Mouse (Mus musculus) forebrain, embryonic 12.5 days (tissue): ENCODE results near the gene Sar1a. TPM values are rescaled to one million over a fixed set of nuclear protein-coding genes. Genes with fewer than 3 reads are reported as not detected.
A peak's percentile ranks its signal among the peaks of the same experiment; 100 is the strongest.

Experiments
- ATAC-seq: fragments of 200-750 bp; cut with Nextera tagmentation; 2 replicates; pipeline ENCODE4 v1.8.0; 2017; ENCODE audit warnings: moderate TSS enrichment; ENCODE audit not compliant: low FRiP score
- H3K27ac ChIP-seq: fragments of 300-500 bp; sonication (generic); 2 replicates; pipeline ENCODE4 v1.5.1; 2016; ENCODE audit warnings: mild to moderate bottlenecking
- H3K27me3 ChIP-seq: fragments of 300-500 bp; sonication (generic); 2 replicates; pipeline ENCODE4 v1.6.1; 2016; ENCODE audit warnings: mild to moderate bottlenecking
- H3K36me3 ChIP-seq: fragments of 300-500 bp; sonication (generic); replicated peaks from 2 replicates; pipeline ENCODE4 v1.6.1; 2016; ENCODE audit warnings: mild to moderate bottlenecking
- H3K4me1 ChIP-seq: fragments of 300-500 bp; sonication (generic); 2 replicates; pipeline ENCODE4 v1.6.1; 2016
- H3K4me2 ChIP-seq: fragments of 300-500 bp; sonication (generic); 2 replicates; pipeline ENCODE4 v1.6.1; 2016; ENCODE audit warnings: mild to moderate bottlenecking, moderate library complexity
- H3K4me3 ChIP-seq: fragments of 300-500 bp; sonication (generic); replicated peaks from 2 replicates; pipeline ENCODE4 v1.5.1; 2016; ENCODE audit warnings: mild to moderate bottlenecking
- H3K9ac ChIP-seq: fragments of 300-500 bp; sonication (generic); 2 replicates; pipeline ENCODE4 v1.6.1; 2016; ENCODE audit warnings: mild to moderate bottlenecking
- H3K9me3 ChIP-seq: fragments of 300-500 bp; sonication (generic); 2 replicates; pipeline ENCODE4 v1.6.1; 2016
- WGBS: fragments of 180-500 bp; shearing (Covaris S2); methylation state at CpG from one replicate; pipeline ENCODE4 v1.1.7; 2016; 5-methylcytosine and 5-hydroxymethylcytosine counted together
- polyA plus RNA-seq: library from polyadenylated mRNA; unstranded; fragments of >200 nt; fragmentation: Nextera tagmentation; extraction: Ambion mirVana; gene quantifications from 2 replicates; pipeline ENCODE4 v1.2.1, GENCODE M21; 2016

Sar1a gene
- polyA plus RNA-seq, 1 experiment from 2014 or later: 221 TPM

DNA sequence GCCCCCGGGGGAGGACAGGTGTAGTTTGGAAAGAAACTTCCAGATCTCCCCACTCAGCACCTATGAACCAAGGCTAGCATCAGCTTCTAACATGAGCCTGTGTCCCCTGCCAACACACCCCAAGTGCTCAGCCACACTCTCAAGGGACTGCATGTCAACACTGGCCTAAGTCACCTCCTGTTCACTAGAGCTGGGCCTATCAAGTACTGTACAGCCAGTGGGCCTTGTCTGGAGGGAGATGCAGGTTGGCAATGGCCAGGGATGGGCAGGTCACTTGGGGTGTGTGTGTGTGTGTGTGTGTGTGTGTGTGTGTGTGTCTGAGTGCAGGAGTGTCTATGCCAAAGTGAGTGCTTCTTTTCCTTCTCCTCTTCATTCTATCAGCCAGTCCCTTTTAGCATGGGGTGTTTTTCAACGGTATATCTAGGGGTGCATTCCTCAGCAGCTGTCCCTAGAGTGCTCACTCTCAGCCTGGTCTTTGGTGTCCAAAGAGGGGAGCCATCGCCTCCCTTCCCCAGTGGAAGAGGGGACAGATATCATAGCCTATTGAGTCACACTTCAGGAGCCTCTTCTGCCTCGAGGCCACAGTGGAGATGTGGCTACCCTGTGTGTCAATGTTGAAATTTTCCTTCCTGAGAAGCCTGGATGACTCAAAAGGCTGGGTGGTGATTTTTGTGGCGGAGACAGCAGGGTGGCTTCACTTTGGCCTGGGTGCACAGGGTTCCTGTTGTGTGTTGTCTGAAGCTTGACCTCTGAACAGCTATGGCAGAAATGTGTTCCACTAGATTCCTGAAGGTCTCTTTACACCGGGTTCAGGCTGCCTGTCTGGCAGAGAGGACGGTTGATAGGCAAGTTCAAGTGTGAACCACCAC, 36.1 kb downstream of the Sar1a start:
- Histone ChIP-seq H3K4me3 (no peak overlapping the region), H3K36me3 (no peaks in the 10 kb centered on the region), H3K9ac (no peak overlapping the region), H3K4me2 (peak overlapping the region; percentile 85; the same call in 1 of the 2 replicates), H3K27ac (no peak overlapping the region), H3K27me3 (peaks cover 32% of the 10 kb centered on the region), H3K4me1 (peaks cover 9% of the 10 kb centered on the region), H3K9me3 (no peaks in the 10 kb centered on the region)
- ATAC-seq: no peak
- WGBS: 84% methylated on average over 7 of the region's 7 CpGs

DNA sequence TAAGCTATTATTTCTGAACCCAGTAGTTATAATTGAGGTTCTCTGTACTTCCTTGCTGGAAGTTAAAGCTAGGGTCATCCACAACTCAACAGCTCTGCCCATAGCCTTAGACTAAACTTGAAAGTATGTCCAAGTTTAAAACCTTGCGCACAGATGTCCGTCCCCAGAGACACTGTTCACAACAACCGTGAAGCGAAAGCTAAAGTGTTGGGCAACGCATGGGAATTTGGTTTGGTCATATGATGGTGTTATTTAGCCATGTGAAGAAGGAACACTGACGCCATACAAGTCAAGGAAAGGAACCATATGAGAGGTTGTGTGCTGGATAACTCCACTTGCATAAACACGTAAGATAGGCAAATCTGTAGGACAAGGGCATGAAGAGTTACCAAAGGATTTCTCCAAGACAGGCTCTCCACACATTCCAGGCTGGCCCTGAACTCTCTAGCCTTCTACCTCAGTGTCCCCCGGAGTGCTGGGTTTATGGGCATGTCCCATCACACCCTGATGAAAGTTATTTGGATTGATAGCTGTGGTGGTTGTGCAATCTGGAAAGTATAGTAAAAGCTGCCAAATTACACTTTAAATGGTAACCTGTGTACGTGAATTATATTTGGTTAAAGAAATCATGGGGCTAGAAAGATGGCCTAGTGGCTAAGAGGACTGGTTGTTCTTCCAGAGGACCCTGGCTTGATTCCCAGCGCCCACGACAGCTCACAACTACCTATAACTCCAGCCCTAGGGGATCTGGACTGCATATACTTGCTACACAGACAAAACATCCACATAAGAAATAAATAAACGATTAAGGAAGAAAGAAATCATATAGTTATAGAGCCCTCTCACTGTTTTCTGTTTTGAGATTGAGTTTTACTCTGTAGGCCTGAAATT, 37.6 kb downstream of the Sar1a start:
- H3K9ac ChIP-seq: no peak overlapping the region
- no peak overlapping the region for H3K4me3 ChIP-seq
- no peaks in the 10 kb centered on the region for H3K36me3 ChIP-seq
- peaks cover 27% of the 10 kb centered on the region for H3K27me3 ChIP-seq
- ATAC-seq: no peak
- WGBS: 90% methylated on average over 12 of the region's 12 CpGs
- no peaks in the 10 kb centered on the region for H3K9me3 ChIP-seq
- H3K4me2 ChIP-seq: no peak overlapping the region
- peaks cover 9% of the 10 kb centered on the region for H3K4me1 ChIP-seq
- no peak overlapping the region for H3K27ac ChIP-seq

DNA sequence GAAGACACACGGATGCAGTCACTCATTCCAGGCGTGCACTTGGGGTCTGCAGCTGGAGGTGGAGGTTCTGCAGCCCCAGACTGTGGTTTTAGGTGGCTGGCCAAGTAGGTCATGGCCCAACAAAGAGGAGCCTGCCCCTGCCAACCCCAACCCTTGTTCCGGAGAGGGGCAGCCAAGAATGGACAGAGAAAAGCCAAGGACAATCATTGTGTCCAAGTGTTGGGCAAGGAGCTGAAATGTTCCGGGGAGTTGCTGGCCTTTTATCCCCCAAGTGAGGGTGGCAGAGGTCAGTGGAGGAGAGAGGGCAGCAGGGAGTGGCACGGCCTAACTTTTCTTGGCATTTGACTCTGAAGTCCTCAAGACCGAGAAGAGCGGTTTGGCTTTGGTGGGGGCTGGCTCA, 40.2 kb downstream of the Sar1a start:
- Histone ChIP-seq H3K36me3 (no peaks in the 10 kb centered on the region), H3K9ac (no peak overlapping the region), H3K4me1 (peaks cover 4% of the 10 kb centered on the region), H3K27ac (no peak overlapping the region), H3K4me3 (no peak overlapping the region), H3K9me3 (no peaks in the 10 kb centered on the region), H3K27me3 (peaks cover 14% of the 10 kb centered on the region), H3K4me2 (no peak overlapping the region)
- WGBS: 93% methylated on average over 7 of the region's 7 CpGs
- no peak for ATAC-seq

DNA sequence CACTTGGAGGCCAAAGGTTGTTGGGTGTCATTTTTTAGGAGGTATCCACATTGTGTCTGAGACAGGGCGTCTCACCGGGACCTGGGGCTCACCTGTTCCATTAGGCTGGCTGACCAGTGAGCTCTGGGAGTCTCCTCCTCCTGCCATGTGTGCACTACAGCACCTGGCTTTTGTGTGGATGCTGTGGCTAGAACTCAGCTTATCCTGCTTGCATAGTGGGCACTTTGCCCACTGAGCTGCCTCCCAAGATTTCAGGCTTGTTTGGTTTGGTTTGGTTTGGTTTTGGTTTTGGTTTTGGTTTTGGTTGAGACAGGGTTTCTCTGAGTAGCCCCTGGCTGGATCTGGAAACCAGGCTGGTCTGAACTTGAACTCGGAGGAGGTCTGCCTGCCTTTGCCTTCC, 42.1 kb downstream of the Sar1a start:
- Histone ChIP-seq H3K27ac (no peak overlapping the region), H3K9ac (no peak overlapping the region), H3K36me3 (no peaks in the 10 kb centered on the region), H3K4me2 (no peak overlapping the region), H3K27me3 (0 out of 2 replicates have a peak, but pooled peaks cover 4% of the 10 kb centered on the region), H3K4me3 (no peak overlapping the region), H3K4me1 (no peaks in the 10 kb centered on the region), H3K9me3 (no peaks in the 10 kb centered on the region)
- 85% methylated on average over 3 of the region's 3 CpGs for WGBS
- no peak for ATAC-seq

DNA sequence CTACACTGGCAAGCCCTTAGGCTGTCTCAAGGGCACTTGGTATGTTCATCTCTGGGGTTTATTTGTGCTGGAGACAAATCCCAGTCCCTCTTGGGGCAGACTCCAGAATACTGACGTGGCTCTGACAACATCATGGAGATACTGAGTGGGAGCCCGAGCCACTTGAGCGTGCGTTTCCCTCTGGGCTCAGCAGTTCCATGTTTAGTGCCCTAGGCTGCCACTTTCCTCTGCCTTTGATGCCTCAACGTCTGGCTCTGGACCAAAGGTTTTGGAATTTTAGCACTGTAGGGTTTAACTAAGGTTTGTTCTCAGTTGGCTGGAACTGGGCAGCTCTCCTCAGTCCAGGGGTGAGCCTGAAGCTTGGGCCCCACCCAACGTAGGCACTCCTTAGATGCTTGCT, 43.2 kb downstream of the Sar1a start:
- 76% methylated on average over 6 of the region's 6 CpGs for WGBS
- Histone ChIP-seq H3K27ac (no peak overlapping the region), H3K4me2 (no peak overlapping the region), H3K9me3 (no peaks in the 10 kb centered on the region), H3K9ac (no peak overlapping the region), H3K4me3 (no peak overlapping the region), H3K4me1 (no peaks in the 10 kb centered on the region), H3K36me3 (no peaks in the 10 kb centered on the region), H3K27me3 (0 out of 2 replicates have a peak, but pooled peaks cover 4% of the 10 kb centered on the region)
- ATAC-seq: no peak

DNA sequence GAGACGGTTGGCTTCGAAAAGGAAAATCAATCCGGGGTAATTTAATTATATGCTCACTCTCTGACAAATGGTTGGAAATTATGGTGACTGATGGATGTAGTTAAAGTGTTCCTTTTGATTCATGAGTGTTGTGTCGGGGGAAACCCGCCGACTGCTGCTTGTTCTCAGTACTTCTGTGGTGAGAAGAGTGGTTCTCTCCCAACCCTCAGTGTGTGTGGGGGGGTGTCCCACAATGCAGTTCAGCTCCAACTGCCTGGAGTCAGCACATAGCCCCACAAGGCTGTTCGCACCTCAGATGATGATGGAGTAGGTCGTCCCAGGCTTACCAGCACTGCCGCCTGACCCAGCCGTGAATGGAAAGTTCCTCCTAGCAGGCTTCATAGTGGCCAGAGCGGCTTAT, 49.1 kb downstream of the Sar1a start:
- Histone ChIP-seq H3K9me3 (no peaks in the 10 kb centered on the region), H3K4me1 (no peaks in the 10 kb centered on the region), H3K9ac (no peak overlapping the region), H3K27ac (no peak overlapping the region), H3K4me3 (no peak overlapping the region), H3K36me3 (no peaks in the 10 kb centered on the region; the same call in 1 of the 2 replicates), H3K27me3 (no peaks in the 10 kb centered on the region; the same call in 1 of the 2 replicates), H3K4me2 (no peak overlapping the region)
- no peak for ATAC-seq
- 85% methylated on average over 11 of the region's 11 CpGs for WGBS

DNA sequence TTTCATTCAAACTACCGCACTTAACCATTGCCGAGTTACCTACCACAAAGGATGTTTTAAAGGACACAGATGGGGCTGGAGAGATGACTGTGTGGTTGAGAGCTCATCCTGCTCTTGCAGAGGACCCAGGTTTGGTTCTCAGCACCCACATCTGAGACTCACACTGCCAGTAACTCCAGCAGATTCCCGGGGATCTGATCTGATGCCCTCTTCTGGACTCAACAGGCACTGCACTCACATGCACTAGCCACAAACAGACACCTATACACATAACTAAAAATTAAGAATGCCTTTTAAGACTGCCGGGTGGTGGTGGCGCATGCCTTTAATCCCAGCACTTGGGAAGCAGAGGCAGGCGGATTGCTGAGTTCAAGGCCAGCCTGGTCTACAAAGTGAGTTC, 50.1 kb downstream of the Sar1a start:
- Histone ChIP-seq H3K36me3 (no peaks in the 10 kb centered on the region; the same call in 1 of the 2 replicates), H3K4me1 (no peaks in the 10 kb centered on the region), H3K9ac (no peak overlapping the region), H3K4me2 (no peak overlapping the region), H3K4me3 (no peak overlapping the region), H3K27ac (no peak overlapping the region), H3K9me3 (no peaks in the 10 kb centered on the region), H3K27me3 (no peaks in the 10 kb centered on the region; the same call in 1 of the 2 replicates)
- ATAC-seq: no peak
- WGBS: 91% methylated on average over 6 of the region's 6 CpGs

DNA sequence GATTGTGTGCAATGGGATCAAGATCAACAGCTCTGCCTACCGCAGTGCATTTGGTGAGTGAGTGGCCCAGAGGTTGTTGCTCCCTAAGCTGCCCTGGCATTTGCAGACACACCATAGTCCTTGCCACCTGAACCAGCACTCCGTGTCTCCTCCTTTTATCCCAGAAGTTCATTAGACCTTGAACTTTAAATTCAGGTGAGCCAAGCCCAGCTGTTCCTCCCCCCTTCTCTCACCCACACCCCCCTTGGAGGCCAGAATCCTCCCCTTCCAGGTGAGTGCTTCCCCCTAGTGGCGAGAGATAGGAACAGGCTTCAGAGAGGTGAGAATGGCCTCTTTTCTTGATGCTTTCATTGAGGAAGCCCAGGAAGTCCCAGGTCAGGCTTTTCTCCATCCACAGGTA, 54.3 kb downstream of the Sar1a start:
- Histone ChIP-seq H3K4me1 (no peaks in the 10 kb centered on the region), H3K9ac (no peak overlapping the region), H3K36me3 (peaks cover 24% of the 10 kb centered on the region), H3K27ac (no peak overlapping the region), H3K27me3 (no peaks in the 10 kb centered on the region; the same call in 1 of the 2 replicates), H3K9me3 (no peaks in the 10 kb centered on the region), H3K4me2 (no peak overlapping the region), H3K4me3 (no peak overlapping the region)
- no peak for ATAC-seq
- WGBS: 38% methylated on average over 3 of the region's 3 CpGs

DNA sequence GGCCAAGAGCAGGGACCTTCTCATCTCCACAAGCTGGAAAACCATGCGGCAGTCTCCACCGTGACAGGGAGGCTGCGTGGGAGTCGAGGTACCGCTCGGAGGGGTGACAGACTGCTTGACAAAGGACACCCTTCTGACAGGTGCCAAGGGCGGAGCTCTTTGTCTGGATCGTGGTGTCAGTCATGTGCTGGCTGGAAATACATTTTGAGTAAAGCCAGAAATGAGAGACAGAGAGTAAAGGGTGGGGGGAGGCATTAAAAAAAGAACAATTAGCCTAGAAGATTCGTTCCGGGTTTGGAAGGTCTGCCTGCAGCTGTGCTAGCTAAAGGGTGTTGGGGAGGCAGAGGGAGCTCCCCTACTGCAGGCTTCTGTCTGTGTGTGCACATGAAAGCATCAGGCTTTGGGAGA, 56.6 kb downstream of the Sar1a start:
- Histone ChIP-seq H3K27me3 (no peaks in the 10 kb centered on the region; the same call in 1 of the 2 replicates), H3K4me2 (no peak overlapping the region), H3K4me1 (no peaks in the 10 kb centered on the region), H3K36me3 (peaks cover 46% of the 10 kb centered on the region), H3K9me3 (no peaks in the 10 kb centered on the region), H3K9ac (no peak overlapping the region), H3K4me3 (no peak overlapping the region), H3K27ac (peak overlapping the region; percentile 32)
- ATAC-seq: no peak
- 81% methylated on average over 10 of the region's 10 CpGs for WGBS

DNA sequence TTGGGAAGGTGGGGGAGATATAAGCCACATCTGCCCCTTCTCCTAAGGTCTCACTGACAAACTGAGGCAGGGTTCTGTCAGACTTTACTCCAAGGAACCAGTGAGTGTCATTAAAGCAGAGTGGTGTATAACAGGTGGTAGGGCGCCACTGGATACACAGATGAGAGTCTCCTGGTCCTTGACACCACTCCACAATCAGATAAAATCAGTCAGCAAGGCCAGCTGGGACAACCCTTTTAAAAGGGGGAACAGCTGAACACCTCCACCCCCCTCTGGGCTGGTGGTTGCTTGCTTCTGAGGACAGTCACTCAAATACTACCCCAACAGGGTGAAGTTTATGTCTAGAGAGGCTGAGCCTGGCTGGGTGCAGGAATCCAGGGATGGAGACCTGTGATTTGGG, 57.4 kb downstream of the Sar1a start:
- no peak for ATAC-seq
- 92% methylated on average over 1 of the region's 1 CpGs for WGBS
- no peak overlapping the region for H3K27ac ChIP-seq

DNA sequence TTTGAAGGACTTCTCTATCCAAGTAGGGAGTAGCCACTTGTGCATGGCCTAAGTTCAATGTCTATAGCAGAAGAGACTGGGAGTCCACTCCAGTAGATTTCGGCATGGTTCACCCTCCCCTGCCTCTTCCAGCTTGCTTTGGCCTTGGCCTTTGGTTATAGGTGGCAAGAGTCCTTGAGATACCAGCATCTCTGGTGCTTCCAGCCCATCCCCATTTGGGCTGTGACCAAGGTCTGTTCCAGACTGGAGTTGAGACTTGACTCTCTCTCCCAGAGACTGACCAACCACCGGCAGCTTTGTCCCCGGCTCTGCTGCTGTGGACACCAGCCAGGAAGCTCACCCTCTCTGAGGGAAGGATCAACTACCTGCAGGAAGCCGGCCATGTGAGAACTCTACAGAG, 58.0 kb downstream of the Sar1a start:
- Histone ChIP-seq H3K9me3 (no peaks in the 10 kb centered on the region), H3K4me2 (no peak overlapping the region), H3K9ac (no peak overlapping the region), H3K36me3 (peaks cover 61% of the 10 kb centered on the region), H3K27me3 (no peaks in the 10 kb centered on the region), H3K27ac (no peak overlapping the region), H3K4me3 (no peak overlapping the region), H3K4me1 (no peaks in the 10 kb centered on the region)
- WGBS: 95% methylated on average over 4 of the region's 4 CpGs
- no peak for ATAC-seq

More for the DNA sequence above, 57.4 kb downstream of the Sar1a start:
- Histone ChIP-seq H3K9me3 (no peaks in the 10 kb centered on the region), H3K27me3 (no peaks in the 10 kb centered on the region), H3K4me1 (no peaks in the 10 kb centered on the region), H3K4me2 (no peak overlapping the region), H3K4me3 (no peak overlapping the region), H3K9ac (no peak overlapping the region), H3K36me3 (peaks cover 55% of the 10 kb centered on the region)

DNA sequence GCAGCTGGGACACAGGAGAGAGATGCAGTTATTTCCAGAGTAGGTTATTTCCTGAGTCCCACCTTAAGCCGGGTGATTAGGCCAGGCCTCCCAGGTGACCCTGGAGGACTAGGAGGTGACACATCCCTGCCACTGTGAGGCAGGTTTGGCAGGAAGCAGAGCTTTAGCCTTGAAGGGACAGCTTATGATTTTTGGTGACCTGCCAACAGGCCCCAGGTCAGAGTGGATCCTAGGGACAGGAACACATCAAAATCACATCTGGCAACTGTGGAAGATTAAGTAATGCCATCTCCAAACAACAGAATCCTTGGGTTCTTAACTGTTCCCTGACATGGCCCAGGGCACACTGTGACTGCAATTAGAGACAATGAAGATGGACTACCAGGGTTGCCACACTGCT, 61.2 kb downstream of the Sar1a start:
- H3K27ac ChIP-seq: no peak overlapping the region
- no peak for ATAC-seq
- H3K27me3 ChIP-seq: no peaks in the 10 kb centered on the region
- no peaks in the 10 kb centered on the region for H3K9me3 ChIP-seq
- no peak overlapping the region for H3K4me2 ChIP-seq
- H3K4me1 ChIP-seq: no peaks in the 10 kb centered on the region
- H3K36me3 ChIP-seq: peaks cover 92% of the 10 kb centered on the region
- no peak overlapping the region for H3K9ac ChIP-seq
- 96% methylated on average over 1 of the region's 1 CpGs for WGBS
- H3K4me3 ChIP-seq: no peak overlapping the region
